9 mouse cellular contexts compared by ENCODE assay signal in the genomic region with DNA sequence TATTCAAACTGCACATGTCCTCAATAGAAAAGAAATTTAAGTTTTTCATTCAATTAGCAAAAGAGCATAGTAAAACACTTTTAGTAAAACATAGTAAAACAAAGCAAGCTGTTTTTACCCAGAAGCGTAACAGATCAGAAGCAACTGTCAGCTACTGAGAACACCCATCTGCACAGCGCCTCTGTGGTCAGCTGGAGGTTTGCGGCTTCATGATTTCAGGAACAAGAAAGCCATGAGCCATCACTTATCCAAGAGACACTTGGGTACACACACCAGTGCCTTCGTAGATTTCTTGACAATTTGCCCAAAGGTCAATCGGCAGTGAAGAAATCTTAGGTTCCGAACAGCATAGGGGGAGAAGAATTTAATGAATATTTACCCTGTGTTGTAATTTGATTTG.
A peak's percentile ranks its signal among the peaks of the same experiment; 100 is the strongest.
DNase-seq lines count a peak whose midpoint lies in the region; ATAC-seq lines count a peak whose summit lies in the region.
"Had no signal": no experiment of that assay in that cellular context is flagged by ENCODE, and none has a peak within 500 bp of the region (broad histone marks: within the 10 kb centered on the region; RNA-seq: fewer than 3 reads in every experiment).

No protein-coding gene starts in this region.

- intact Hi-C loops in left cerebral cortex, postnatal 14 days (cut with DNase I) = no loop called here
- intact Hi-C loops in left cerebral cortex, postnatal 36 days (cut with DNase I) = no loop called here

- H3K4me3 ChIP-seq in forebrain, embryonic 14.5 days (ENCODE audit: low read depth, low read length) = no peak overlapping the region
- H3K4me3 ChIP-seq in forebrain, embryonic 10.5 days = no peak overlapping the region
- H3K4me3 ChIP-seq in embryonic facial prominence, embryonic 10.5 days = no peak overlapping the region
- H3K4me3 ChIP-seq in midbrain, embryonic 16.5 days (ENCODE audit: low read depth, low read length) = no peak overlapping the region
- H3K4me3 ChIP-seq: embryonic facial prominence, embryonic 13.5 days had no signal

- no peaks in the 10 kb centered on the region for H3K36me3 ChIP-seq in forebrain, embryonic 14.5 days (ENCODE audit: control insufficient read depth, insufficient read depth, low read length)
- H3K36me3 ChIP-seq in forebrain, embryonic 10.5 days (replicated peaks) = no peaks in the 10 kb centered on the region
- no peaks in the 10 kb centered on the region for H3K36me3 ChIP-seq in embryonic facial prominence, embryonic 10.5 days (replicated peaks)
- H3K36me3 ChIP-seq in midbrain, embryonic 16.5 days (ENCODE audit: control insufficient read depth, insufficient read depth, low read length) = no peaks in the 10 kb centered on the region
- H3K36me3 ChIP-seq: embryonic facial prominence, embryonic 13.5 days had no signal

- peak; percentile 14 for DNase-seq in forebrain, embryonic 14.5 days (ENCODE audit: low spot score)
- DNase-seq in forebrain, embryonic 10.5 days (ENCODE audit: extremely low spot score, low spot score) = no peak
- DNase-seq in left cerebral cortex, postnatal 14 days (ENCODE audit: low spot score in 2 of 2) = peak; percentile 30 to 58
- no peak for DNase-seq in left cerebral cortex, postnatal 36 days (ENCODE audit: low spot score in 2 of 2)
- DNase-seq in embryonic facial prominence, embryonic 10.5 days (ENCODE audit: low spot score) = peak; percentile 28
- no peak for DNase-seq in right cerebral cortex, adult 2 months (ENCODE audit: low spot score in 2 of 2)

- no peaks in the 10 kb centered on the region for H3K4me1 ChIP-seq in forebrain, embryonic 14.5 days (ENCODE audit: control insufficient read depth, insufficient read depth, low read length)
- H3K4me1 ChIP-seq in forebrain, embryonic 10.5 days = no peaks in the 10 kb centered on the region
- no peaks in the 10 kb centered on the region for H3K4me1 ChIP-seq in embryonic facial prominence, embryonic 10.5 days
- H3K4me1 ChIP-seq in midbrain, embryonic 16.5 days (ENCODE audit: control insufficient read depth, insufficient read depth, low read length) = no peaks in the 10 kb centered on the region

- 88% methylated on average over 6 of the region's 6 CpGs for WGBS in forebrain, embryonic 14.5 days
- WGBS in forebrain, embryonic 10.5 days = 85% methylated on average over 6 of the region's 6 CpGs
- WGBS in embryonic facial prominence, embryonic 10.5 days = 80% methylated on average over 6 of the region's 6 CpGs
- 82% methylated on average over 6 of the region's 6 CpGs for WGBS in midbrain, embryonic 16.5 days

- H3K9me3 ChIP-seq in forebrain, embryonic 14.5 days (replicated peaks; ENCODE audit: control insufficient read depth, low read length) = no peaks in the 10 kb centered on the region
- no peaks in the 10 kb centered on the region for H3K9me3 ChIP-seq in forebrain, embryonic 10.5 days
- no peaks in the 10 kb centered on the region for H3K9me3 ChIP-seq in embryonic facial prominence, embryonic 10.5 days
- no peaks in the 10 kb centered on the region for H3K9me3 ChIP-seq in midbrain, embryonic 16.5 days (replicated peaks; ENCODE audit: control insufficient read depth, low read length, poor library complexity, severe bottlenecking)
- H3K9me3 ChIP-seq: embryonic facial prominence, embryonic 13.5 days had no signal

- H3K27me3 ChIP-seq in forebrain, embryonic 14.5 days (replicated peaks; ENCODE audit: control insufficient read depth, insufficient read depth, low read length) = no peaks in the 10 kb centered on the region
- no peaks in the 10 kb centered on the region for H3K27me3 ChIP-seq in forebrain, embryonic 10.5 days (ENCODE audit: poor library complexity, severe bottlenecking)
- no peaks in the 10 kb centered on the region for H3K27me3 ChIP-seq in embryonic facial prominence, embryonic 10.5 days (replicated peaks; ENCODE audit: low read depth, poor library complexity, severe bottlenecking)
- no peaks in the 10 kb centered on the region for H3K27me3 ChIP-seq in midbrain, embryonic 16.5 days (ENCODE audit: control insufficient read depth, insufficient read depth, low read depth, low read length)
- H3K27me3 ChIP-seq: embryonic facial prominence, embryonic 13.5 days had no signal

- H3K9ac ChIP-seq in forebrain, embryonic 14.5 days (ENCODE audit: low read length) = no peak overlapping the region
- H3K9ac ChIP-seq in midbrain, embryonic 16.5 days (ENCODE audit: low read depth, low read length) = no peak overlapping the region
- H3K9ac ChIP-seq: embryonic facial prominence, embryonic 13.5 days had no signal

- H3K4me2 ChIP-seq in forebrain, embryonic 14.5 days (ENCODE audit: low read length) = no peak overlapping the region
- H3K4me2 ChIP-seq in midbrain, embryonic 16.5 days (ENCODE audit: low read length) = no peak overlapping the region
- H3K4me2 ChIP-seq: embryonic facial prominence, embryonic 13.5 days had no signal

- no peak overlapping the region for H3K27ac ChIP-seq in forebrain, embryonic 14.5 days (ENCODE audit: low read depth, low read length)
- no peak overlapping the region for H3K27ac ChIP-seq in forebrain, embryonic 10.5 days
- H3K27ac ChIP-seq in embryonic facial prominence, embryonic 10.5 days (replicated peaks) = no peak overlapping the region
- no peak overlapping the region for H3K27ac ChIP-seq in midbrain, embryonic 16.5 days (ENCODE audit: low read length)
- H3K27ac ChIP-seq: embryonic facial prominence, embryonic 13.5 days had no signal

- no peak for ATAC-seq in forebrain, embryonic 14.5 days
- peak; percentile 92 for ATAC-seq in megakaryocyte progenitor cell, adult 5-6 weeks (replicated peaks; ENCODE audit: poor library complexity)
- ATAC-seq in midbrain, embryonic 16.5 days = no peak

Comparison
In these comparisons a context has a peak if more than half of its experiments do, and no peak if none do; other contexts are left out.
1. DNase-seq: peak in forebrain, embryonic 14.5 days (single experiment), left cerebral cortex, postnatal 14 days (2 of 2) and embryonic facial prominence, embryonic 10.5 days (single experiment); none in forebrain, embryonic 10.5 days (single experiment), left cerebral cortex, postnatal 36 days (0 of 2) and right cerebral cortex, adult 2 months (0 of 2).